Mouse (Mus musculus): ENCODE measurements around the gene Pax6.

DNA sequence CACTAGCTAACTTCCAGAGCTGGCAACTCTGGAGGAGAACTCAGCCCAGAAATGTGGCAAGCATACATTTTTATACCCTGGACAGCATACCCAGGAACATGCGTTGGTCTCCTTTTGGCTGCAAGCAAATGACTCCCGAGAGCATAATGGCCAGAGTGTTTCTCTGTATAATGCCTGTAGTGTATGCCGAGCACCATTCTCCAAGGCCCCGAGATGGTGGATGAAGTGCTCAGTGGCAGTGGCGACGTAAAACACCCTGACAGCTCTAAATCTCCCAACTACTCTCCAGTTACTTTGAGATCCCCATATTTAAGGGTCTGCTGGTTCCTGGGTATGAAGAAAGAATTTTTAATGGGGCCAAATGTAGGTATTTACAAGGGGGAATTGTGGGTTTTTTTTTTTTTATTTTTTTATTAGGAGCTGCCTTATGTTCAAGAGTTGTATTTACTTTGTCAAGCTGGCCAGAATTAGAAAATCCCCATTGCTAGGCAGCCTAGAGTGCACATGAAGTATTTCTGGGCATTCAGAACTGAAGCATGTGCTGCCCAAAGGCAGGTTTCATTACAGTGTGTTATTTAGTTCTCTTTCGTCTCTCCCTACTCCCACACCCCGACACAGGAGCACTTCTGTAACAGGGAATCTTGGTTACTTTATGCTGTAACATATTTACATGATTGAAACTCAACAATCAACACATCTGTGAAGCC lies 46.9 kb downstream of the Pax6 start:
- no peak for TF ChIP-seq CTCF (IDR thresholded peaks at IDR 0.05; ENCODE audit: low read depth)
- no peak for TF ChIP-seq EP300 (IDR thresholded peaks at IDR 0.05; ENCODE audit: low read depth)

Data from liver, embryonic 14.5 days (tissue).